Mouse (Mus musculus): Measurements from ENCODE around the gene Npnt. TPM values are rescaled to one million over a fixed set of nuclear protein-coding genes. Genes with fewer than 3 reads are reported as not detected.

The Npnt gene
- total RNA-seq, 2 experiments from 2014 or later, result 84.2 to 87.6 TPM

DNA sequence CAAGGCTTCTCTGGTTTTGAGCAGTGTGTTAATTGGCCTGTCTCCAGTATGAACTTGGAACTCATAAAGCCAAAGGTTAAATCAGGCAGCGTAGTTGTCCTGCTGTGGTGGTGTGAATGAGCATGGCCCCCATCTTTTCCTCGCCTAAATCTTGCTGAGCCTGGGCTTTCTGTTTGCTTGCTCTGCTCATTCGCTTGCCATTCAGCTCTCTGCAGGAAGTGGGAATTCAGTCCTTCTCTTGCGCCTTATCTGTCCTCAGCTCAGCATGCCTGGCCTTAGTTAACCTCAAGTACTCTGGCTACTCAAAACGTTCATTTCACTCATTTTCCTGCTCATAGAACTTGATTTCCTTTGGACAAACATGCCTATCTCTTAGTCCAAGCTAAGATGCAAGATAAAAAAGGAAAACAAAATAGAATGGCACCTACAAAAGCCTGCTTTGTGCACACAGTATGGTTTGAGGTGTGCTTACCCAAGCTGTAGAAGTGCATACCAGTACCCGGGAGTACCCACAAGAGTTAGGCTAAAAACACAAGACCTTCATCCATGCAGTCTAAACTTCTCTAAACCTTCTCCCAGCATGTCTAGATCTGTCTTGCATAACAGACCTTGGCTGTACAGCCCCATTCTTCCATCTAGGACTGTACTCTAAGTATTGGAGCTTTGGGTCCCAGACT lies 114.8 kb downstream of the Npnt start:
- intact Hi-C loops (cut with DNase I), result no loop called here
- DNase-seq (ENCODE audit: extremely low spot score in 1 of 2, low spot score in 2 of 2), result no peak

Other genes starting within 250 kb of the Npnt start
- 10 to 100 TPM; 11.6 to 11.7 TPM for gene Ints12, start 141.5 kb upstream of the Npnt start, total RNA-seq (2021)
- 1 to 10 TPM; 7.4 to 9.7 TPM for gene Gstcd, start 141.7 kb upstream of the Npnt start, total RNA-seq (2021)